Mouse (Mus musculus) megakaryocyte, adult 5-6 weeks (primary cell): ENCODE data around the gene Coro6. TPM values are rescaled to one million over a fixed set of nuclear protein-coding genes. Genes with fewer than 3 reads are reported as not detected.

Experiments used
- ATAC-seq: 2 replicates; pipeline ENCODE4 v1.8.0; 2016; ENCODE audit warnings: mild to moderate bottlenecking, inconsistent platforms; ENCODE audit not compliant: poor library complexity, severe bottlenecking
- total RNA-seq, 2 experiments: library from RNA; stranded (forward) in 1 of 2; stranded (reverse) in 1 of 2; fragments of 153-499, 151-499 nt in 1 of 2; fragments of 221-1000, 200-1000 nt in 1 of 2; gene quantifications; 2 replicates each; pipeline versions ENCODE4 v1.2.3 to v1.2.4; 2015 to 2017

Gene Coro6
- total RNA-seq, 2 experiments from 2014 or later = 0.09 TPM; not detected in 1

GRCm38 (mm10) chr11:77463786-77464185 is 1.6 kb downstream of the Coro6 start:
- no peak for ATAC-seq

- no peak for ATAC-seq
Measured at GRCm38 (mm10) chr11:77464684-77465083, 2.5 kb downstream of the Coro6 start.

- no peak for ATAC-seq
Measured at GRCm38 (mm10) chr11:77465111-77465510, 2.9 kb downstream of the Coro6 start.

GRCm38 (mm10) chr11:77466544-77466943 is 4.3 kb downstream of the Coro6 start:
- no peak for ATAC-seq

- peak; percentile 82 for ATAC-seq
Measured at GRCm38 (mm10) chr11:77467157-77467556, 4.9 kb downstream of the Coro6 start.

- ATAC-seq = peak; percentile 85
Measured at GRCm38 (mm10) chr11:77467784-77468183, 5.6 kb downstream of the Coro6 start.

GRCm38 (mm10) chr11:77468397-77468796 is 6.2 kb downstream of the Coro6 start:
- no peak for ATAC-seq

- ATAC-seq = no peak
Measured at GRCm38 (mm10) chr11:77471407-77471806, 9.2 kb downstream of the Coro6 start.

- no peak for ATAC-seq
Measured at GRCm38 (mm10) chr11:77472775-77473174, 10.6 kb downstream of the Coro6 start.

- ATAC-seq = no peak
Measured at GRCm38 (mm10) chr11:77476216-77476615, 14.0 kb downstream of the Coro6 start.

GRCm38 (mm10) chr11:77476895-77477294 is 14.7 kb downstream of the Coro6 start:
- no peak for ATAC-seq

GRCm38 (mm10) chr11:77483043-77483442 is 20.8 kb downstream of the Coro6 start:
- no peak for ATAC-seq

GRCm38 (mm10) chr11:77483510-77484255 is 21.5 kb downstream of the Coro6 start:
- peak; percentile 59; the same call in 1 of the 2 replicates for ATAC-seq

- no peak for ATAC-seq
Measured at GRCm38 (mm10) chr11:77485229-77485628, 23.0 kb downstream of the Coro6 start.

GRCm38 (mm10) chr11:77486798-77487197 is 24.6 kb downstream of the Coro6 start:
- ATAC-seq = no peak

GRCm38 (mm10) chr11:77488771-77489581 is 26.8 kb downstream of the Coro6 start:
- ATAC-seq = no peak

- 0 out of 2 replicates have a peak, but pooled peaks have one; percentile 23 for ATAC-seq
Measured at GRCm38 (mm10) chr11:77489591-77490235, 27.5 kb downstream of the Coro6 start, which contains the start of gene Ankrd13b. Ankrd13b (minus strand) TSS chr11:77489678.

GRCm38 (mm10) chr11:77490451-77490850 is 28.2 kb downstream of the Coro6 start:
- no peak for ATAC-seq

GRCm38 (mm10) chr11:77491123-77491501 is 28.9 kb downstream of the Coro6 start:
- peak; percentile 70 for ATAC-seq

- ATAC-seq = no peak
Measured at GRCm38 (mm10) chr11:77491502-77492291, 29.5 kb downstream of the Coro6 start.
